Mouse (Mus musculus) naive thymus-derived CD4-positive, alpha-beta T cell, adult 2 months (primary cell): ENCODE measurements around the gene Pom121.

Source experiments
- DNase-seq: peaks from one replicate; pipeline ENCODE4 v3.0.0-alpha.2; 2011; ENCODE audit warnings: low read depth

The Pom121 gene

GRCm38 (mm10) chr5:135368312-135368711 is 26.0 kb downstream of the Pom121 start:
- DNase-seq: peak; percentile 27

GRCm38 (mm10) chr5:135367841-135368240 is 26.5 kb downstream of the Pom121 start:
- peak; percentile 65 for DNase-seq

GRCm38 (mm10) chr5:135363540-135363939 is 30.8 kb downstream of the Pom121 start:
- DNase-seq: peak; percentile 44

- DNase-seq: no peak
These were observed 31.8 kb downstream of the Pom121 start for GRCm38 (mm10) chr5:135362572-135362971.

- DNase-seq: no peak
These were observed 34.6 kb downstream of the Pom121 start for GRCm38 (mm10) chr5:135359772-135360171.

- DNase-seq: no peak
These were observed 36.8 kb downstream of the Pom121 start for GRCm38 (mm10) chr5:135357556-135357955.

- DNase-seq: no peak
These were observed 38.3 kb downstream of the Pom121 start for GRCm38 (mm10) chr5:135356090-135356489.

GRCm38 (mm10) chr5:135353564-135353963 is 40.8 kb downstream of the Pom121 start:
- DNase-seq: no peak

GRCm38 (mm10) chr5:135352995-135353394 is 41.4 kb downstream of the Pom121 start, which contains the start of gene Trim50:
TSS of gene Trim50 (plus strand) at chr5:135353295.
- DNase-seq: no peak

- no peak for DNase-seq
These were observed 42.7 kb downstream of the Pom121 start for GRCm38 (mm10) chr5:135351606-135352005.

GRCm38 (mm10) chr5:135349862-135350261 is 44.5 kb downstream of the Pom121 start, which contains the start of gene Fkbp6:
TSS of gene Fkbp6 (minus strand) at chr5:135350044.
- no peak for DNase-seq

GRCm38 (mm10) chr5:135347511-135348011 is 46.8 kb downstream of the Pom121 start:
- no peak for DNase-seq

- DNase-seq: no peak
These were observed 47.9 kb downstream of the Pom121 start for GRCm38 (mm10) chr5:135346430-135346829.

GRCm38 (mm10) chr5:135345989-135346388 is 48.4 kb downstream of the Pom121 start:
- DNase-seq: no peak

- no peak for DNase-seq
These were observed 56.8 kb downstream of the Pom121 start for GRCm38 (mm10) chr5:135337575-135337974.

GRCm38 (mm10) chr5:135331161-135331560 is 63.2 kb downstream of the Pom121 start:
- DNase-seq: no peak

GRCm38 (mm10) chr5:135330201-135330600 is 64.1 kb downstream of the Pom121 start:
- DNase-seq: no peak

- DNase-seq: no peak
These were observed 64.9 kb downstream of the Pom121 start for GRCm38 (mm10) chr5:135329471-135329870.
